Mouse (Mus musculus) limb, embryonic 11.5 days (tissue): ENCODE data around the gene Ccdc127. TPM values are rescaled to one million over a fixed set of nuclear protein-coding genes. Genes with fewer than 3 reads are reported as not detected.

Source experiments
- ATAC-seq: fragments of 200-750 bp; cut with Nextera tagmentation; 2 replicates; pipeline ENCODE4 v1.8.0; 2017; ENCODE audit warnings: low read depth; ENCODE audit not compliant: insufficient number of reproducible peaks, low FRiP score, low TSS enrichment
- DNase-seq: peaks from one replicate; pipeline ENCODE4 v3.0.0-alpha.2; 2015; ENCODE audit warnings: low spot score
- H3K27ac ChIP-seq: fragments of 300-500 bp; sonication (generic); replicated peaks from 2 replicates; pipeline ENCODE4 v1.5.1; 2014; ENCODE audit warnings: low read depth, mild to moderate bottlenecking, low read length
- H3K27me3 ChIP-seq: fragments of 300-500 bp; sonication (generic); 2 replicates; pipeline ENCODE4 v1.6.1; 2014; ENCODE audit warnings: mild to moderate bottlenecking, low read length, mixed read lengths; ENCODE audit not compliant: control insufficient read depth, insufficient read depth
- H3K36me3 ChIP-seq: fragments of 300-500 bp; sonication (generic); 2 replicates; pipeline ENCODE4 v1.6.1; 2014; ENCODE audit warnings: mild to moderate bottlenecking, low read length, moderate library complexity, mixed read lengths; ENCODE audit not compliant: control insufficient read depth, insufficient read depth
- H3K4me1 ChIP-seq: fragments of 300-500 bp; sonication (generic); 2 replicates; pipeline ENCODE4 v1.6.1; 2014; ENCODE audit warnings: low read length, mixed read lengths; ENCODE audit not compliant: control insufficient read depth, insufficient read depth
- H3K4me2 ChIP-seq: fragments of 300-500 bp; sonication (generic); 2 replicates; pipeline ENCODE4 v1.6.1; 2014; ENCODE audit warnings: low read depth, mild to moderate bottlenecking, moderate library complexity; ENCODE audit not compliant: severe bottlenecking
- H3K4me3 ChIP-seq: fragments of 300-500 bp; sonication (generic); 2 replicates; pipeline ENCODE4 v1.5.1; 2014; ENCODE audit warnings: low read depth, low read length
- H3K9ac ChIP-seq: fragments of 300-500 bp; sonication (generic); 2 replicates; pipeline ENCODE4 v1.6.1; 2014; ENCODE audit warnings: mild to moderate bottlenecking, low read length
- H3K9me3 ChIP-seq: fragments of 300-500 bp; sonication (generic); 2 replicates; pipeline ENCODE4 v1.6.1; 2016; ENCODE audit warnings: low read length; ENCODE audit not compliant: control insufficient read depth
- WGBS: fragments of 180-500 bp; shearing (Covaris S2); extraction: QIAGEN DNeasy Blood & Tissue Kit; methylation state at CpG from one replicate; pipeline ENCODE4 v1.1.7; 2014; 5-methylcytosine and 5-hydroxymethylcytosine counted together
- polyA plus RNA-seq: library from polyadenylated mRNA; unstranded; fragments of >200 nt; fragmentation: Nextera tagmentation; extraction: Ambion mirVana; gene quantifications from 2 replicates; pipeline ENCODE4 v1.2.1, GENCODE M21; 2014

Ccdc127 gene
- 57.4 and 61.0 TPM in 2 replicates for polyA plus RNA-seq

DNA sequence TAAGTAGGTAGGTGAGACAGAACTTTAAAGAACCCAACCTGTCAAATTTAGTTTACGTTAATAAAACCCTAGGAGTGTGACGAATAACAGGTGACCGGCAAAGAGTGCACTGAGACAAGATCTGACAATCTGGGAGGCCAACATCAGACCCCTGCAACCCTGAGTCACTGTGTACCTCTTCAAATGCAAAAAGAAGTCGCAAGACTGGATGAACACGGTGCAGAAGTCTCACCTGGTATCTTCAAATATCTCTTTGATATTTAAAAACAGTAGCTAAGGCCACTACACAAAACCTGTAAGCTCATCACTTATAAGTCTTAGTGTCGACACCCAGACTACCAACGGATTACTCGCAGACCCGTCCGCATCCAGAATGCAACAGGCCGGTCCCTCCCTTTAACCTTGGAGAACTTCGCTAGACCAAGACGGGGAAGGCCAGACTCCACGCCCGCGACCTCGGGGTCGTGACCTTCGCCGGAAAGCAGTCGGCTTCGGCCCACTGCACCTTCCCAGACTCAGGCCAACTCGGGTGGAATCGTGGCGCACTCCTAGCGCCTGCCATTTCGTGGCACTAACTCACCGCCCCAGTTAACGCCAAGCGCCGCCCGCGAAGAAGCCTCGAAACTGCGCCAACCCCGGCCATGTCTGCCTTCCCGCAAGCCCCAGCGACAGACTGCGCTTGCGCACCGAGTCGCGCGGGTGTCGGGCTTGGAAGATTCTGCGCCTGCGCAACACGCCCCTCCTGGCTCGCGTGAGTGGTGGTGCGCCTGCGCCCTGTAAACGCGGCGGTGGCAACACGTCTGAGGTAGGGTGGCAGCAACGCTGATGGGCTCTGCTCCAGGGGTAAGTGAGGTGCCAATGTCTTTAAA lies at the start of gene Ccdc127, which contains the start of gene Sdha:
Gene Ccdc127 (plus strand): TSS at position 744 of the 869 bp plus-strand sequence.
Gene Sdha (minus strand): TSS at position 715 of the 869 bp plus-strand sequence.
- H3K27ac ChIP-seq = no peak within 1 kb of the TSS
- peak within 1 kb of the TSS; percentile 74 for H3K4me2 ChIP-seq
- peak; percentile 96 for ATAC-seq
- peak within 1 kb of the TSS; percentile 83 for H3K9ac ChIP-seq
- WGBS = 2% methylated on average over 57 of the region's 57 CpGs
- no peaks in the 10 kb centered on the region for H3K9me3 ChIP-seq
- peak; percentile 98 for DNase-seq
- 0 out of 2 replicates have a peak, but pooled peaks cover 3% of the 10 kb centered on the region for H3K4me1 ChIP-seq
- peak within 1 kb of the TSS; percentile 54 for H3K4me3 ChIP-seq
- 0 out of 2 replicates have a peak, but pooled peaks cover 2% of the 10 kb centered on the region for H3K36me3 ChIP-seq
- H3K27me3 ChIP-seq = no peaks in the 10 kb centered on the region

- 45% methylated on average over 4 of the region's 4 CpGs for WGBS
- Histone ChIP-seq H3K27me3 (no peaks in the 10 kb centered on the region), H3K27ac (no peak overlapping the region), H3K4me2 (no peak overlapping the region), H3K36me3 (0 out of 2 replicates have a peak, but pooled peaks cover 5% of the 10 kb centered on the region), H3K4me1 (no peaks in the 10 kb centered on the region), H3K9me3 (no peaks in the 10 kb centered on the region), H3K9ac (no peak overlapping the region), H3K4me3 (no peak overlapping the region)
- ATAC-seq (peak; percentile 80), DNase-seq (peak; percentile 80)
These were observed 49.0 kb upstream of the Ccdc127 start for GRCm38 (mm10) chr13:74300925-74301606.

- H3K4me2 ChIP-seq = no peak overlapping the region
- H3K9ac ChIP-seq = no peak overlapping the region
These were observed 48.5 kb upstream of the Ccdc127 start for GRCm38 (mm10) chr13:74301607-74301984.

DNA sequence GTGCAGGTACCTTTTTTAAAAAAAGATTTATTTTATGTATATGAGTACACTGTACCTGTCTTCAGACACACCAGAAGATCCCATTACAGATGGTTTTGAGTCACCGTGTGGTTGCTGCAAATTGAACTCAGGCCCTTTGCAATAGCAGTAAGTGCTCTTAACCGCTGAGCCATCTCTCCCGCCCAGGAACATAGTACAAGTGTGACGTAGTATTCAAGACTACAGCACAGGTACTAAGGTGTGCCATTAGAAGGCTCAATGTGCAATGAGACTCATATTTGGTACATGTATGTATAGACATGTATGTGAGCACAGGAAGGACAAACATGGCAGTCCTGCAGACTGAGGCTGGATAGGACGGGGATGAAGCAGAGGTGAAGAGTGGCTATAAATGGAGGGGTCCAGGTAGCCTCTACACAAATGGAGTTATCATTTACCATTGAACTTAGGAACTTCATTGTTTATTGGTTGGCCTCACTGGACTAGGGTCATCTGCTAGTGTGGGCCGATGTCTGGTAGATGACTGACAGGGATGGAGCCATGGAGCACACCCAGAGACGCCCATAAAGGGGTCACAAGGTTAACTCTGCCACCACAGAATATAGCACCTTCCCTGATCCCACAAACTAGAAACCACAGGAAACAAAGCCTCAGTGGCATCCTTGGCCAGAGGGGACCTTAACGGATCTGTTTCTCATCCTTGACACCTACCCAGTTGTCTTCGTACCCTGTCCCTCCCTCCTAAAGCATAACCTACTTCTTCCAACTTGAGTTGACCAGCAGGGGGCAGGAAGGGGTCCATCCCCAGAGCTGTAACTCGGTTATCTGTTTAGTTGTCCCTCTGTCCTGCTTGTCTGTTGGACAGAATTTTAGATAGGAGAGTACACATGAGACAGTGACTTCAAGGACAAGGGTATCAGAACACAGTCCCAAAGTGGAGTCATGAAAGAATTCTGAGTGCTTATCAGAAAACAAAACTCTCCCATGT lies 47.8 kb upstream of the Ccdc127 start:
- WGBS = 80% methylated on average over 10 of the region's 10 CpGs
- DNase-seq (no peak), ATAC-seq (no peak)
- Histone ChIP-seq H3K9me3 (no peaks in the 10 kb centered on the region), H3K36me3 (peaks cover 7% of the 10 kb centered on the region; the same call in 1 of the 2 replicates), H3K27ac (no peak overlapping the region), H3K4me1 (no peaks in the 10 kb centered on the region), H3K27me3 (no peaks in the 10 kb centered on the region), H3K9ac (no peak overlapping the region), H3K4me3 (no peak overlapping the region), H3K4me2 (no peak overlapping the region)

More at GRCm38 (mm10) chr13:74301607-74301984, 48.5 kb upstream of the Ccdc127 start:
- 83% methylated on average over 6 of the region's 6 CpGs for WGBS
- Histone ChIP-seq H3K9me3 (no peaks in the 10 kb centered on the region), H3K4me1 (no peaks in the 10 kb centered on the region), H3K36me3 (peaks cover 6% of the 10 kb centered on the region; the same call in 1 of the 2 replicates), H3K27ac (no peak overlapping the region), H3K27me3 (no peaks in the 10 kb centered on the region), H3K4me3 (no peak overlapping the region)
- no peak for DNase-seq
- ATAC-seq = no peak

- Histone ChIP-seq H3K4me3 (no peak overlapping the region), H3K36me3 (peaks cover 7% of the 10 kb centered on the region; the same call in 1 of the 2 replicates), H3K27me3 (no peaks in the 10 kb centered on the region), H3K4me1 (no peaks in the 10 kb centered on the region), H3K4me2 (no peak overlapping the region), H3K9ac (no peak overlapping the region), H3K9me3 (no peaks in the 10 kb centered on the region), H3K27ac (no peak overlapping the region)
- ATAC-seq (no peak), DNase-seq (no peak)
- WGBS = 92% methylated on average over 6 of the region's 6 CpGs
These were observed 44.7 kb upstream of the Ccdc127 start for GRCm38 (mm10) chr13:74305380-74305779.

- 93% methylated on average over 1 of the region's 1 CpGs for WGBS
- no peak overlapping the region for H3K4me3 ChIP-seq
- H3K4me1 ChIP-seq = no peaks in the 10 kb centered on the region
- H3K27ac ChIP-seq = no peak overlapping the region
- H3K27me3 ChIP-seq = no peaks in the 10 kb centered on the region
- no peak overlapping the region for H3K9ac ChIP-seq
- H3K36me3 ChIP-seq = peaks cover 7% of the 10 kb centered on the region; the same call in 1 of the 2 replicates
- no peak for ATAC-seq
- no peak overlapping the region for H3K4me2 ChIP-seq
- H3K9me3 ChIP-seq = no peaks in the 10 kb centered on the region
- DNase-seq = no peak
These were observed 44.3 kb upstream of the Ccdc127 start for GRCm38 (mm10) chr13:74305780-74306179.

DNA sequence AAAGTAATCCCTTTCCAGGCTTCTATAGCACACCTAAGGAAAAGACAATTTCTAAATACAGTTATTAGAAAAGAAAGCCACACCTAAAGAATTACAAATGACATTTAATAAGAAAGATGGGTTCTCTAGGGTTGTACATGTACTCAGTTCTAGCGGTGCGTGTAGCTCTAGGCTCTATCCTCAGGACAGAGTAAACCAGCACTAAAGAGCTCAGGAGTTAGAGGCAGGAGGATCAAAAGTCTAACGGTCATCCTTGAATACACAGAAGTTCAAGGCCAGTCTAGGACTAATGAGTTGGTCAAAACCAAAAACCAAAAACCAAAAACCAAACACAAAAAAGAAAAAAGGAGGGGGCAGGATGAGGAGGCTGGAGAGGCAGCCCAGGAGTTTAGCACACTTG lies 35.5 kb upstream of the Ccdc127 start:
- no peak overlapping the region for H3K9ac ChIP-seq
- no peaks in the 10 kb centered on the region for H3K9me3 ChIP-seq
- H3K27ac ChIP-seq = no peak overlapping the region
- H3K4me2 ChIP-seq = no peak overlapping the region
- peaks cover 3% of the 10 kb centered on the region; the same call in 1 of the 2 replicates for H3K4me1 ChIP-seq
- no peak for ATAC-seq
- no peaks in the 10 kb centered on the region for H3K27me3 ChIP-seq
- no peak overlapping the region for H3K4me3 ChIP-seq
- H3K36me3 ChIP-seq = no peaks in the 10 kb centered on the region; the same call in 1 of the 2 replicates
- no peak for DNase-seq
- 97% methylated on average over 3 of the region's 3 CpGs for WGBS
